Mouse (Mus musculus) urinary bladder, postnatal 25 days (tissue): ENCODE measurements around the gene B3galt1.

Source experiments
- DNase-seq: peaks from one replicate; pipeline ENCODE4 v3.0.0; 2022; ENCODE audit warnings: low spot score

The B3galt1 gene

DNA sequence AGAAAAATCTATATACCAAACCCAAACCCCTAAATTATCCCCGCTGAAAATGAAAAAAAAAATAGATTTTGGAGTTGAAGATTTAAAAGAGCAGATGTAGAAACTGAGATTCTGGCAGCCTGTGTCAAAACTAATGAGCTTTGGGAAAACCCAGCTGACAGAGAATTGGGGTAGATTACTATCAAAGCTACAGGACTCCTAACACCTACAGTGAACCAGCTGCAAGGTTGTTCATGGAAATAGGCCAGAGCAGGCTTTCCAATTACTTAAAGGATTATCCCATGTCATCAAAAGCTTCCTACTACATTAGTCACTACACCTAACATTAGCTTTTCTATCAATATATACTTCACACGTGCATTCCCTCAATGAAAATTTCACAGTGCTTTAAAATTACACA is 165.1 kb downstream of the B3galt1 start:
- no peak for DNase-seq

DNA sequence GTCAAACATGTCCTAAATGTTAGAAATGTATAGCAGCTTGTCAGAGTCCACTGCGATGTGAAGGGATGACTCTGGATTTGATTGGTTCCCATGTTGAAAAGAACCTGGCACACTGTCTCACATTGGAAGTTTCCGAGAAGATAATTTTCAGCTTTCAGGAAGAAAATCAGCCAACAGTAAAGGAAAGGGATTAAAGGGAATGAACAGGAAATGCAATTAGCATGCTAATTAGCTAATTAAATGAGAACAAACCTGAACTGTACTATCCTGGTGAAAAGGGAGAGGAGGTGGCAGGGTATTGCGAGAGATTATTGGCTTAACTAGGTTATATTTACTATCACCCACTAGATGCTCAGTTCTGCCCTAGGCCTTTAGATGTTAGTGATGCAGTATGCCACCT is 185.9 kb downstream of the B3galt1 start:
- no peak for DNase-seq

DNA sequence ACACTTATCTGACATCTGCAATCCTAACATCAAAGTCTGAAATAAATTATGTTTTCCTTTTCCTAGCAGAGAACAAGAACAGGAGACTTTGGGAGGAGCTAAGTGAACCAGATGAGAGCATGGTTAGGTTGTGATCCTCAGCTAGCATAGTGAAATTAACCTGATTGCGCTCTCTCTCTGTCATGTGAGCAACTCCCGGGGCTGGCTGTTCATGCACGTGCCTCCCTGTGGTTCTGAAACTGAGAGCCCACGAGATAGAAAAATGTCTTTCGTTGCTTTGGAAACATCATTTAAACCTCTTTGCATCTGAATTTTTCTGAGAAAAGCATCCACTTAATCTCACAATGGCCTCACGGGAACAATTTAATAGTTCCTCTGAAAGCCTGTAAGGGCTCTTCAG is 190.8 kb downstream of the B3galt1 start:
- no peak for DNase-seq

DNA sequence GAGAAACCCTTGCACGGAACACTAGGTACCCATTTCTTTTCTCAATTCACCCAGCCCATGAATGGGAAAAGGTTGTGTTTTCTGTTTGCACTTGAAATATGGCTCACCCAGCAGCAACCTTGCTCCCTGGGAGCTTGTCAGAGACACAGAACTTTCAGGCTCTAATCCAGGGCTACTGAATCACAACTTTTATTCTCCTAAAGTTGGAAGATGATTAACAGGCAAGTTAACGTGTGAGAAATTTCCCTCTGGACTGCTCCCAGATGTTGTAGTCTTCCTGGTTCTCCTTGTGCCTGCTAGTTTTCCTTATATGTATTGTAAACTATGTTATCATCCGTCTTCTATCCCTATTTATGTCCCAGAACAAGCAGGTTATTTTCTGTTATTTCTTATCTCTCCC is 221.9 kb downstream of the B3galt1 start:
- DNase-seq: no peak

DNA sequence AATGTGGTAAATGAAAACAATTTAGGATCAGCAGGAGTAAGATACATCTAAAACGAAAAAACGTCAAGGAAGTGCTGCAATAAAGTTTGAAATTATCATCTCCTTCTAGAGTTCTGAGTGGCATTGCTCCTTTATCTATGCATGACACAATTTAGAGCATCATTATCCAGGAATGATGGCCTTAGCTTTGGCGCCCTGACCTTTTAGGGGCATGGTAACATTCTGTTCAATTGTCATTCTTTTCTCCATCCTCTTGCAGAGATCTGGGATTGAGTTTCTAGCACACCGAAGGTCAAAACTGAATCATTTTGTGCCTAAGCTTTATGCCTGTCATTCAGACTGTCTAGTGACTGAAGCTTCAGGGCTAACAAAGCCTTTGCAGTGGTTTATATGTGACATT is 231.9 kb downstream of the B3galt1 start:
- DNase-seq: no peak

GRCm38 (mm10) chr2:67799981-67800380 is 234.3 kb downstream of the B3galt1 start:
- no peak for DNase-seq

GRCm38 (mm10) chr2:67816149-67816548 is 250.5 kb downstream of the B3galt1 start:
- no peak for DNase-seq

- DNase-seq: no peak
Measured at GRCm38 (mm10) chr2:67818014-67818413, 252.3 kb downstream of the B3galt1 start.

DNA sequence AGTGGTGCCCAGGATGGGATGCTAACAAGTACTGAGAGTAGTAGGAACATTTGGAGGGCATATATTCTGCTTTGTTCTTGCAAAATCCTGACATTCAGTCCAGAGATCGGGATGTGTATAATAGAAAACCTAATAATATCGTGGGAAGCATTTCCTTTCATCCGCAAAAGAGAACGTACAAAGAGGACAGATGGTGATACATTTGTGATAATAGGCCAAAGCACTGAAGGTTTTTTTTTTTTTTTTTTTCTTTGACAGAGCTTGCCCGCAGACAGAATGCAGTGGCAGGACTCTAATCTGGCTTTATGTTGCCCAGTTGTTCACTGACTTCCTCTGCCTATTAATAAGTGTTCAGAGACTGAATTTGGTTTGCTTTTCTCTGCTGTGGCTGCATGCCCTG is 256.7 kb downstream of the B3galt1 start:
- DNase-seq: no peak

- DNase-seq: peak; percentile 5
Measured at GRCm38 (mm10) chr2:67827697-67828096, 262.0 kb downstream of the B3galt1 start.

- no peak for DNase-seq
Measured at GRCm38 (mm10) chr2:67829055-67829915, 263.6 kb downstream of the B3galt1 start.

- DNase-seq: no peak
Measured at GRCm38 (mm10) chr2:67847806-67848205, 282.1 kb downstream of the B3galt1 start.

DNA sequence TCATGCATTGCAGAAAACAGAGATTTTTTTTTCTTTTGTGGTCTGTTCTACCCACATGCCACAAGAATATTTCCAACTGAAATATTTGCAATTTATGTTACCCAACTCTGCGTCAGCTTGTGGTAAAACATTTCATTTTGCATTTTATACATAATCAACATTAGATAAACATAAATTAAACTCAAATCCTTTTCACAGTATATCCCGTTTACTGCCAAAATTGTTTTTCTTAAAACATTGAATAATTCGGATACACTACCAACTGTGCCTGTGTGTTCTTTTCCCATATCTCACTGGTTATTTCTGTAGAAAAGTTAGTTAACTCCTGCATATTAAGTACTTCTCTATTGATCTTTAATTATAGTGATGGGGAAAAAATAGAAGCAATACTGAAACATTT is 285.1 kb downstream of the B3galt1 start:
- DNase-seq: no peak

GRCm38 (mm10) chr2:67858340-67858739 is 292.7 kb downstream of the B3galt1 start:
- DNase-seq: no peak

GRCm38 (mm10) chr2:67859004-67859403 is 293.3 kb downstream of the B3galt1 start:
- no peak for DNase-seq

- DNase-seq: no peak
Measured at GRCm38 (mm10) chr2:67873368-67873767, 307.7 kb downstream of the B3galt1 start.

- DNase-seq: no peak
Measured at GRCm38 (mm10) chr2:67879836-67880235, 314.2 kb downstream of the B3galt1 start.

DNA sequence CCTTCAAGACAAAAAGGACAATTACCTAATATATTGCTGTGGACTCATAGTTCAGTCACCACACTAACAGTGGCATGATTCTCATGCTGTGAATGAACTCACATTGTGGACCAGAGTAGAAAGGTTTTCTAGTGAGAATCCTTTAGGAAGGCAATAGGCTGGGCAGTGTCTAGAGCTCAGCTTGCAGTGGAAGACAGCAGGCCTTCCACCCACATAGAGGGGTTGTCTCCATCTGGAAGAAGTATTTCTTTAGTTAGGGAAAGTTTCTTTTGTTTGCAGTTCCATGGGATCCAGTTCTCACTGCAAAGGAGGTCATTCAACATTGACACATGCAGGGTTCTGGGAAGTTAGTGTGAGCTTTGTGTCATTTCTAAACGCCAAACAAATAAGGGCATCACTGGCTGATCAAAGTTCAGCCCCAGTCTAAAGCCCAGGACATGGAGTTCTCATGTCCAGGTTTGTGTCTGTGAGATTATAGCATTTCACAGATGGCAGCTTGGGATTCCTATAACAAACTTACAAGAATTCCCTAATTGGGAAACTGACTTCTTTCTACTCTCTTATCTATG is 316.1 kb downstream of the B3galt1 start:
- no peak for DNase-seq

- DNase-seq: no peak
Measured at GRCm38 (mm10) chr2:67897956-67898689, 332.5 kb downstream of the B3galt1 start.

- DNase-seq: no peak
Measured at GRCm38 (mm10) chr2:67901574-67901973, 335.9 kb downstream of the B3galt1 start.

- DNase-seq: no peak
Measured at GRCm38 (mm10) chr2:67902651-67903292, 337.1 kb downstream of the B3galt1 start.

DNA sequence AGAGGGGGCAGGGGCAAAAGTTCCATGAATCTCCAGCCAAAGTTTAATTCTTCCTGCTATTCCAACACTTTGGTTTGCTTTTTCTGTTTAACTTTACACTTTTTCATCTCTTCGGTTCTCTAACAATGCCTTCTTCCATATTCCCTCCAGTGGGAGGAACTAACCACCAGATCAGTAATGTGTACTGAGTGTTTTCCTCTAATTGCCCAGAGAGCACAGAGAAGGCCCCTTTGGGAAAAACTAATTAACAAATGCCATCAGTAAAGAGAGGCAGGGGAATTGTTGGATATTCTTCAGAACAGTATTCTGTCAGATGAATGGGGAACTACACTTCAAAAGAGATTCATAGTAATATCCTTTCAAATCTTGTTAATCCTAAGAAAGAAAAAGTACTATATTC is 338.1 kb downstream of the B3galt1 start:
- DNase-seq: no peak

GRCm38 (mm10) chr2:67931994-67932393 is 366.3 kb downstream of the B3galt1 start:
- no peak for DNase-seq
